Mouse (Mus musculus): Measurements from ENCODE around the gene Tet2. TPM values are rescaled to one million over a fixed set of nuclear protein-coding genes. Genes with fewer than 3 reads are reported as not detected.
"Not testable (repeated sequence)": the region's sequence is repeated elsewhere in the genome, so short reads cannot be mapped to it uniquely, and the experiment has no call there.

Tet2 gene
- polyA plus RNA-seq, 1 experiment = 59.1 TPM

DNA sequence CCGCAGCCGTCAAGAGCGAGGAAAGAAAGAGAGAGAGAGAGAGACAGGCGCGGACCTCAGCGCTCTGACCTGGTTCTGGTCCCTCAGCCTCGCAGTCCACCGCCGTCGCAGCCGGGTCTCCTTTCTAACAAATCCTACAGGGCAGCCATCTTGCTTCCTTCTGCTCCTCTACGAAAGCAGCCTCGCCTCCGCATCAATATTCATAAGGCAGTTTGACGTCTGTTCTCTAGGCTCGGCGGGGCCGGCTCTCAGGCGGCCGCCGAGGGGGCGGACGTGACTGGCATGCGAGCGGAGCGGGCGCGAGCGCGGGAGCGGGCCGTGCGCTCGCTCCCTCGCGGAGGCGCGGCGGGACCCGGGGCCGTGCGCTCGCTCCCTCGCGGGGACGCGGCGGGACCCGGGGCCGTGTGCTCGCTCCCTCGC is 798 bp downstream of the Tet2 start:
- Histone ChIP-seq H3K4me3 (ENCODE audit: low read depth, low read length) (peak overlapping the region; percentile 97), H3K9me3 (replicated peaks; ENCODE audit: control insufficient read depth, insufficient read depth, low read length, poor library complexity, severe bottlenecking) (no peaks in the 10 kb centered on the region), H3K27me3 (ENCODE audit: control insufficient read depth, insufficient read depth, low read length, poor library complexity, severe bottlenecking) (no peaks in the 10 kb centered on the region), H3K4me1 (ENCODE audit: control insufficient read depth, insufficient read depth, low read length) (peaks cover 2% of the 10 kb centered on the region), H3K9ac (ENCODE audit: low read depth, poor library complexity, severe bottlenecking) (peak overlapping the region; percentile 94), H3K27ac (ENCODE audit: insufficient read depth, low read length) (peak overlapping the region; percentile 57), H3K36me3 (ENCODE audit: control insufficient read depth, insufficient read depth, low read length, poor library complexity, severe bottlenecking) (no peaks in the 10 kb centered on the region)
- TF ChIP-seq POLR2A (IDR thresholded peaks at IDR 0.05; ENCODE audit: insufficient read depth, low read length) = peak; percentile 42
- TF ChIP-seq EP300 (IDR thresholded peaks at IDR 0.05; ENCODE audit: insufficient read depth, low read depth, low read length) = no peak

DNA sequence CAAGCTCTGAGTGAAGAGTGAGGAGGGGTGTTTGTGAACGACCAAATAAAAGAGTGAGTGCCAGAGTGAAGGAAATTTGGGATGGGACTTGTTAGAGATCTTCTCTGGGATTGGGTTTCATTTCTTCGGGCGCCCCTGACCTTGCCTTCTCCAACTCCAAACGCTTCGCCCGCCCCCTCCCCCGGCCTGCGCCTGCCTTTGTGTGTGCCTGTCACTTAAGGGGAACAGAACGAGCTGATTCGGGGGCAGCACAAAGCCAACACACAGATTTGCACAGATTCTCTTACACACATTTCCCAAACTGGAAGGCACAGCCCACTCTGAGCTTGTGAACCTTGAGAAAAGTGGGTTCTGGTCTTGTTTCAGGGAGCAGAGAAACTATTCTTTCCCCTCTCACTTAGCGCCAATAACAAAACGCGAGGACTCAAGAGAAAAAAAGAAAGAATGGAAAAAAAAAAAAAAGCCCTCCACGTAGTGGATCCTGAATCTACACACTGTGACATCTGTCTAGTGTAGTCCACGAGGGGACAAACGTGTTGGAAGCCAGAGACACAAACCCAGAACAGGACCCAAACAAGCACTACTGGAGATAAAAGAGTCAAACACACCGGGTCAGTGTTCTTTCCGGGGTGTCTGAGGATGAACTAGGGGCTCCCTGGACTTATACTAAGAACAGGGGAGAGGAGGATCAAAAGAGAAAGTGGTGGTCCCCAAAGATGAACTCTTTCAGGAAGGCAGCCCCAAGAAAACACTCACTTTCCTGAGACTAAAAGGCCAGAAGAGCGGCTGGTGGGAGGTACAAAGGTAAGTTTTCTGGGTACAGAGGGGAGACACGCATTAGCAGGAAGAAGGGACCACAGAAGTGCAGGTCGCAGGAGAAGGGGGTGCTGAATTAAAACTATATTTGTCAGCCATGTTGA is 1.6 kb downstream of the Tet2 start:
- H3K36me3 ChIP-seq (ENCODE audit: control insufficient read depth, insufficient read depth, low read length, poor library complexity, severe bottlenecking) = no peaks in the 10 kb centered on the region
- peak overlapping the region; percentile 82 for H3K27ac ChIP-seq (ENCODE audit: insufficient read depth, low read length)
- H3K27me3 ChIP-seq (ENCODE audit: control insufficient read depth, insufficient read depth, low read length, poor library complexity, severe bottlenecking) = no peaks in the 10 kb centered on the region
- TF ChIP-seq POLR2A (IDR thresholded peaks at IDR 0.05; ENCODE audit: insufficient read depth, low read length) = no peak
- TF ChIP-seq CTCF (IDR thresholded peaks at IDR 0.05; ENCODE audit: low read depth, low read length) = no peak
- no peak for TF ChIP-seq EP300 (IDR thresholded peaks at IDR 0.05; ENCODE audit: insufficient read depth, low read depth, low read length)
- peaks cover 2% of the 10 kb centered on the region for H3K4me1 ChIP-seq (ENCODE audit: control insufficient read depth, insufficient read depth, low read length)
- peak overlapping the region; percentile 94 for H3K9ac ChIP-seq (ENCODE audit: low read depth, poor library complexity, severe bottlenecking)
- no peaks in the 10 kb centered on the region for H3K9me3 ChIP-seq (replicated peaks; ENCODE audit: control insufficient read depth, insufficient read depth, low read length, poor library complexity, severe bottlenecking)
- peak overlapping the region; percentile 97 for H3K4me3 ChIP-seq (ENCODE audit: low read depth, low read length)

DNA sequence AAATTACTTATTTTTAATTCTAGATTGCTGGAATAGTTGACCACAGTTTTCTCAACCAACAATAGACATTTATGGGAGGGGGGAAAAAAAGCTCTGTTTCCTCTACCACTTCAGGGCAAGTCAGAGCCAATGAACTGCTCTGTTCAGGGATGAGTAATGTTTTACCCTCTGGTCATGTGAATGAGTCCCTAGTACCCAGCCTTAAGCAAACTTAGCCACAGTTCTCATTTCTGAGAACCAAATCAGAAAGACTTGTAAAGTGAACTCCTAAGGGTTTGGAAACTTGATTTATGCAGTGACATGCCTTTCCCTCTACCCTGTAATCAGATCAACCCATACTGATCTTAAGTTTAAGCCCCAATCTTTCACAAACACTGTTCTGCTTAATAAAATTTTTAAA is 2.9 kb downstream of the Tet2 start:
- Histone ChIP-seq H3K9ac (ENCODE audit: low read depth, poor library complexity, severe bottlenecking) (peak overlapping the region; percentile 50; the same call in 1 of the 2 replicates), H3K27me3 (ENCODE audit: control insufficient read depth, insufficient read depth, low read length, poor library complexity, severe bottlenecking) (no peaks in the 10 kb centered on the region), H3K36me3 (ENCODE audit: control insufficient read depth, insufficient read depth, low read length, poor library complexity, severe bottlenecking) (no peaks in the 10 kb centered on the region), H3K27ac (ENCODE audit: insufficient read depth, low read length) (no peak overlapping the region), H3K4me1 (ENCODE audit: control insufficient read depth, insufficient read depth, low read length) (peaks cover 2% of the 10 kb centered on the region), H3K4me3 (ENCODE audit: low read depth, low read length) (no peak overlapping the region), H3K9me3 (replicated peaks; ENCODE audit: control insufficient read depth, insufficient read depth, low read length, poor library complexity, severe bottlenecking) (no peaks in the 10 kb centered on the region)
- no peak for TF ChIP-seq POLR2A (IDR thresholded peaks at IDR 0.05; ENCODE audit: insufficient read depth, low read length)
- TF ChIP-seq CTCF (IDR thresholded peaks at IDR 0.05; ENCODE audit: low read depth, low read length) = no peak
- no peak for TF ChIP-seq EP300 (IDR thresholded peaks at IDR 0.05; ENCODE audit: insufficient read depth, low read depth, low read length)

DNA sequence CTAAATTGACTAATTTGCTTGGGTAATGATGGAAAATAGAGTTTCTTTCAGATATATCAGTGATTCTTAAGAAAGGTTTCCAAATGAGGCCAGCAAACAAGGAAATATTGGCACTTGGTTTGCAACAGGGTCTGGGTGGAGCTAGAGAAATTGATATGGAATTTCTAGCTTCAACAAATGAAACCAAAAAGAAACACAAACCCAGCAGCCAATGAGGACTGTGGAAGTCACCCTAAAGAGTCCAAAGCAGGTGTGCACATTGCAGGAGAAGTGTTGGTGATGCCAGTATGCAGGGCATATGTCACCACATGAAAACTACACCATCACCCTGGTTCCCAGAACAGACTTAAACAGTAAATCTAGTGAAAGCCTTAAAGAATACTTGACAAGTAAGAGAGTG is 3.9 kb downstream of the Tet2 start:
- no peak overlapping the region for H3K9ac ChIP-seq (ENCODE audit: low read depth, poor library complexity, severe bottlenecking)
- 0 out of 2 replicates have a peak overlapping the region, but pooled peaks have one; percentile 31 for H3K27ac ChIP-seq (ENCODE audit: insufficient read depth, low read length)
- H3K9me3 ChIP-seq (replicated peaks; ENCODE audit: control insufficient read depth, insufficient read depth, low read length, poor library complexity, severe bottlenecking) = no peaks in the 10 kb centered on the region
- no peaks in the 10 kb centered on the region for H3K27me3 ChIP-seq (ENCODE audit: control insufficient read depth, insufficient read depth, low read length, poor library complexity, severe bottlenecking)
- no peaks in the 10 kb centered on the region for H3K36me3 ChIP-seq (ENCODE audit: control insufficient read depth, insufficient read depth, low read length, poor library complexity, severe bottlenecking)
- TF ChIP-seq EP300 (IDR thresholded peaks at IDR 0.05; ENCODE audit: insufficient read depth, low read depth, low read length) (no peak), POLR2A (IDR thresholded peaks at IDR 0.05; ENCODE audit: insufficient read depth, low read length) (no peak), CTCF (IDR thresholded peaks at IDR 0.05; ENCODE audit: low read depth, low read length) (no peak)
- no peak overlapping the region for H3K4me3 ChIP-seq (ENCODE audit: low read depth, low read length)
- peaks cover 2% of the 10 kb centered on the region for H3K4me1 ChIP-seq (ENCODE audit: control insufficient read depth, insufficient read depth, low read length)

DNA sequence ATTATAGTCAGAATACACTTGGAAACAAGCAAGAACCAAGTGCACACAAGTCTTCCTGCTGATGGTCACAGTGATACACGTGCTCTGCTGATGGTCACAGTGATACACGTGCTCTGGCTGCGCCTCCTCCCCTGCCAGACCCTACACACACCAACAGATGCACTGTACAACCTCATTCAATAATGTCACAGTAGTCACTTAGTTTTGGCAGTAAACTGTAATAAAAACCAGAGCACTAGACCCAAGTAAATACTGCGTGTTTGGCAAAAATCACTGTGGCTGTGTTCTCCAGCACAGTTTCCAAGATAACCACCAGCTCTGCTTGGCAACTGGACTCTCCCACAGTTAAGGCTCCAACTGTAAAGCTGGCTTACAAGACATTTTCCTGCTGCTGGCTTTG is 4.9 kb downstream of the Tet2 start:
- no peak for TF ChIP-seq EP300 (IDR thresholded peaks at IDR 0.05; ENCODE audit: insufficient read depth, low read depth, low read length)
- no peak for TF ChIP-seq CTCF (IDR thresholded peaks at IDR 0.05; ENCODE audit: low read depth, low read length)
- TF ChIP-seq POLR2A (IDR thresholded peaks at IDR 0.05; ENCODE audit: insufficient read depth, low read length) = no peak
- H3K27me3 ChIP-seq (ENCODE audit: control insufficient read depth, insufficient read depth, low read length, poor library complexity, severe bottlenecking) = no peaks in the 10 kb centered on the region
- H3K9ac ChIP-seq (ENCODE audit: low read depth, poor library complexity, severe bottlenecking) = 0 out of 2 replicates have a peak overlapping the region, but pooled peaks have one; percentile 2
- no peaks in the 10 kb centered on the region for H3K36me3 ChIP-seq (ENCODE audit: control insufficient read depth, insufficient read depth, low read length, poor library complexity, severe bottlenecking)
- H3K4me3 ChIP-seq (ENCODE audit: low read depth, low read length) = no peak overlapping the region
- H3K4me1 ChIP-seq (ENCODE audit: control insufficient read depth, insufficient read depth, low read length) = peaks cover 2% of the 10 kb centered on the region
- no peaks in the 10 kb centered on the region for H3K9me3 ChIP-seq (replicated peaks; ENCODE audit: control insufficient read depth, insufficient read depth, low read length, poor library complexity, severe bottlenecking)
- 0 out of 2 replicates have a peak overlapping the region, but pooled peaks have one; percentile 1 for H3K27ac ChIP-seq (ENCODE audit: insufficient read depth, low read length)

DNA sequence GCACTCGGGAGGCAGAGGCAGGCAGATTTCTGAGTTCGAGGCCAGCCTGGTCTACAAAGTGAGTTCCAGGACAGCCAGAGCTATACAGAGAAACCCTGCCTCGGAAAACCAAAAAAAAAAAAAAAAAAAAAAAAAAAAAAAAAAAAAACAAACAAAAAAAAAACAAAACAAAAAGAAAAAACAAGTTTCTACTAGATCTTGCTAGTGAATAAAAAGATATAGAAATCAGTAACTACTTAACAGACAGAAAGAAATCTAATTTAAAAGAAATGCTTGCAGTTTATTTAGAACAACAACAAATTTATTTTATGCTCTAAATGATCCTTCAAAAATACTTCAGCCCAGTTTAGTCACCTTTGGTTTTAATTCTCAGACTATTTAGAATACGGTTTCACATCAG is 6.4 kb downstream of the Tet2 start:
- H3K27ac ChIP-seq (ENCODE audit: insufficient read depth, low read length) = 0 out of 2 replicates have a peak overlapping the region, but pooled peaks have one; percentile 2
- not testable (repeated sequence) for H3K4me1 ChIP-seq (ENCODE audit: control insufficient read depth, insufficient read depth, low read length); H3K27me3 ChIP-seq (ENCODE audit: control insufficient read depth, insufficient read depth, low read length, poor library complexity, severe bottlenecking); H3K9me3 ChIP-seq (replicated peaks; ENCODE audit: control insufficient read depth, insufficient read depth, low read length, poor library complexity, severe bottlenecking); H3K4me3 ChIP-seq (ENCODE audit: low read depth, low read length); H3K9ac ChIP-seq (ENCODE audit: low read depth, poor library complexity, severe bottlenecking); H3K36me3 ChIP-seq (ENCODE audit: control insufficient read depth, insufficient read depth, low read length, poor library complexity, severe bottlenecking)
